Mouse (Mus musculus): ENCODE measurements around the gene Ldlrad1. TPM values are rescaled to one million over a fixed set of nuclear protein-coding genes. Genes with fewer than 3 reads are reported as not detected.

Ldlrad1 gene
- total and polyA plus RNA-seq, 3 experiments, result 0.15 TPM; not detected in 2

DNA sequence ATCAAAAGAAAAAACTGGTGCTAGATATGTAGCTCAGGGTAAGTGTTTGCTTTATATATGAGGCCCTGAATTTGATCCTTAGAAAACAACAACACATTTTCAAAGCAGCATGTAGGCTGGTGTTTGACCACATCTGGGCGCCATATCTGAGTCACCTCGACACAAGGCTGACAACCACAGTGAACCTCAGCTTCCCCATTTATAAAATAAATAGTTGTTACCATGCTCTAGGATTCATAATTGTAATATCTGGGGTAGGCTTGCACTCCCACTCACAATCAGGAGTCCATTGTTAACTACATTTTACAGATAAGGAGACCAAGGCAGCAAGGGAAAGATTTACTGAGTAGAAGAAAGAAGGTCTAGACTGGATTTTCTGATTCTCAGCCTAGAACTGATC lies 17.3 kb downstream of the Ldlrad1 start:
- Histone ChIP-seq H3K79me2 (ENCODE audit: control insufficient read depth, insufficient read depth, low read length, poor library complexity) (no peaks in the 10 kb centered on the region), H3K9ac (ENCODE audit: control insufficient read depth, low read depth, low read length, poor library complexity, severe bottlenecking) (no peak overlapping the region), H3K36me3 (ENCODE audit: control insufficient read depth in 1 of 2, insufficient read depth in 2 of 2, low read length in 2 of 2) (peaks cover 0 to 3% of the 10 kb centered on the region in 2 experiments; a peak in 2 of 4 replicates), H3K27ac (ENCODE audit: control insufficient read depth, low read depth, low read length) (no peak overlapping the region), H3K9me3 (replicated peaks; ENCODE audit: insufficient read depth, low read length) (no peaks in the 10 kb centered on the region), H3K4me3 (ENCODE audit: control insufficient read depth in 1 of 2, insufficient read depth in 1 of 2, low read depth in 2 of 2, low read length in 2 of 2) (no peak overlapping the region), H3K4me1 (ENCODE audit: control insufficient read depth in 1 of 2, insufficient read depth in 2 of 2, low read length in 2 of 2) (peaks cover 1 to 15% of the 10 kb centered on the region in 2 experiments; a peak in 3 of 4 replicates), H3K27me3 (ENCODE audit: control insufficient read depth in 1 of 2, insufficient read depth in 2 of 2, low read length in 2 of 2) (no peaks in the 10 kb centered on the region)
- TF ChIP-seq ETS1 (IDR thresholded peaks at IDR 0.05; ENCODE audit: low read depth, low read length), result no peak
- no peak for TF ChIP-seq SMC3 (IDR thresholded peaks at IDR 0.05; ENCODE audit: low read depth, low read length)
- no peak for TF ChIP-seq POLR2AphosphoS2 (IDR thresholded peaks at IDR 0.05; ENCODE audit: low read length)
- no peak for TF ChIP-seq MXI1 (IDR thresholded peaks at IDR 0.05; ENCODE audit: low read depth, low read length)
- no peak for TF ChIP-seq MAX (IDR thresholded peaks at IDR 0.05; ENCODE audit: low read length)
- no peak for TF ChIP-seq MAZ (IDR thresholded peaks at IDR 0.05; ENCODE audit: low read depth, low read length)
- peak; percentile 91 for TF ChIP-seq RCOR1 (IDR thresholded peaks at IDR 0.05; ENCODE audit: low read depth, low read length)
- no peak for TF ChIP-seq CHD1 (IDR thresholded peaks at IDR 0.05; ENCODE audit: low read depth, low read length)
- TF ChIP-seq JUND (IDR thresholded peaks at IDR 0.05; ENCODE audit: low read depth, low read length), result no peak
- TF ChIP-seq POLR2A (IDR thresholded peaks at IDR 0.05; ENCODE audit: control insufficient read depth in 1 of 2, insufficient read depth in 1 of 2, low read depth in 1 of 2, low read length in 2 of 2, poor library complexity in 1 of 2), result no peak
- peak in 1 of 2 experiments; percentile 6; a peak in 2 of 4 replicates for TF ChIP-seq EP300 (IDR thresholded peaks at IDR 0.05; ENCODE audit: low read depth in 1 of 2, low read length in 2 of 2)
- TF ChIP-seq MAFK (IDR thresholded peaks at IDR 0.05; ENCODE audit: borderline replicate concordance, low read depth, low read length), result no peak
- TF ChIP-seq MYB (IDR thresholded peaks at IDR 0.05; ENCODE audit: low read depth, low read length), result no peak
- no peak for TF ChIP-seq SIN3A (IDR thresholded peaks at IDR 0.05; ENCODE audit: low read length)
- no peak for TF ChIP-seq BHLHE40 (IDR thresholded peaks at IDR 0.05; ENCODE audit: borderline replicate concordance, low read depth, low read length)
- no peak for TF ChIP-seq ZMIZ1 (IDR thresholded peaks at IDR 0.05; ENCODE audit: low read depth, low read length)
- no peak for TF ChIP-seq KAT2A (conservative IDR thresholded peaks at IDR 0.05; ENCODE audit: low read depth, low read length)
- TF ChIP-seq GATA1 (IDR thresholded peaks at IDR 0.05; ENCODE audit: low read depth, low read length), result 0 out of 2 replicates have a peak, but pooled peaks have one; percentile 31
- no peak for TF ChIP-seq USF2 (IDR thresholded peaks at IDR 0.05; ENCODE audit: borderline replicate concordance in 1 of 2, insufficient read depth in 1 of 2, low read depth in 1 of 2, low read length in 2 of 2)
- no peak for TF ChIP-seq ELF1 (IDR thresholded peaks at IDR 0.05; ENCODE audit: low read depth, low read length)
- TF ChIP-seq TCF12 (IDR thresholded peaks at IDR 0.05; ENCODE audit: low read depth, low read length), result no peak
- DNase-seq (ENCODE audit: low read depth, low spot score), result peak; percentile 66

DNA sequence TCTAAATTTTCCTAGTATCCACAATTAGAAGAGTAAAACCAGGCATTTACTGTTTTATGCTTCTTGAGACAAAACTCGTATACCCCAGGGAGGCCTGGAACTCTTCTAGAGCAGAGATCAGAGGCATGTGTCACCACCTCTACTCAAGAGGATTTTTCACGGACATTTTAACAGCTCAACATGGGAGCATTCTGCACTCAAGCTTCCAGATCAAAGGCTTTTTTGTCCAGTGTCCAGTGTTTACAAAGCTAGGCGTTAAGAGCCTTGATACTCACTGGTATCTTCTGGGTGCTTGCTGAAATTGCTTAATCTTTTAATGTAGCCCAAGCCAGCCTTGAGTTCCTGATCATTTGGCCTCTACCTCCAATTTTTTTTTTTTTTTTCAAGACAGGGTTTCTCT lies 23.2 kb downstream of the Ldlrad1 start:
- no peak overlapping the region for H3K4me3 ChIP-seq (ENCODE audit: control insufficient read depth in 1 of 2, insufficient read depth in 1 of 2, low read depth in 2 of 2, low read length in 2 of 2)
- no peaks in the 10 kb centered on the region; a peak in 1 of 4 replicates for H3K36me3 ChIP-seq (ENCODE audit: control insufficient read depth in 1 of 2, insufficient read depth in 2 of 2, low read length in 2 of 2)
- no peaks in the 10 kb centered on the region for H3K9me3 ChIP-seq (replicated peaks; ENCODE audit: insufficient read depth, low read length)
- H3K27ac ChIP-seq (ENCODE audit: control insufficient read depth, low read depth, low read length), result no peak overlapping the region
- no peaks in the 10 kb centered on the region for H3K79me2 ChIP-seq (ENCODE audit: control insufficient read depth, insufficient read depth, low read length, poor library complexity)
- DNase-seq (ENCODE audit: low read depth, low spot score), result no peak
- H3K9ac ChIP-seq (ENCODE audit: control insufficient read depth, low read depth, low read length, poor library complexity, severe bottlenecking), result no peak overlapping the region
- TF ChIP-seq ETS1 (IDR thresholded peaks at IDR 0.05; ENCODE audit: low read depth, low read length) (no peak), NRF1 (IDR thresholded peaks at IDR 0.05; ENCODE audit: insufficient read depth, low read depth, low read length, poor library complexity, severe bottlenecking) (no peak), ZNF384 (IDR thresholded peaks at IDR 0.05; ENCODE audit: low read depth, low read length) (no peak), TCF12 (IDR thresholded peaks at IDR 0.05; ENCODE audit: low read depth, low read length) (no peak), TBP (IDR thresholded peaks at IDR 0.05; ENCODE audit: low read depth, low read length) (no peak), CHD2 (IDR thresholded peaks at IDR 0.05; ENCODE audit: low read length) (no peak), E2F4 (IDR thresholded peaks at IDR 0.05; ENCODE audit: borderline replicate concordance, low read depth, low read length) (no peak), USF1 (IDR thresholded peaks at IDR 0.05; ENCODE audit: low read depth, low read length) (no peak), SMC3 (IDR thresholded peaks at IDR 0.05; ENCODE audit: low read depth, low read length) (no peak), NELFE (IDR thresholded peaks at IDR 0.05; ENCODE audit: low read depth, low read length) (no peak), KAT2A (conservative IDR thresholded peaks at IDR 0.05; ENCODE audit: low read depth, low read length) (no peak), RCOR1 (IDR thresholded peaks at IDR 0.05; ENCODE audit: low read depth, low read length) (no peak), POLR2AphosphoS5 (IDR thresholded peaks at IDR 0.05; ENCODE audit: borderline replicate concordance, low read depth, low read length) (no peak)
- H3K27me3 ChIP-seq (ENCODE audit: control insufficient read depth in 1 of 2, insufficient read depth in 2 of 2, low read length in 2 of 2), result no peaks in the 10 kb centered on the region
- H3K4me1 ChIP-seq (ENCODE audit: control insufficient read depth in 1 of 2, insufficient read depth in 2 of 2, low read length in 2 of 2), result no peaks in the 10 kb centered on the region
